Mouse (Mus musculus): ENCODE results near the gene Lmf1.

GRCm38 (mm10) chr17:25612537-25612936 lies 33.7 kb downstream of the Lmf1 start:
- TF ChIP-seq CTCF (IDR thresholded peaks at IDR 0.05; ENCODE audit: low read depth) (no peak), EP300 (optimal IDR thresholded peaks at IDR 0.05) (no peak)

Data from stomach, postnatal 0 days (tissue).